Mouse (Mus musculus) embryo, embryonic 9.5 days (tissue): ENCODE measurements at regions not wholly inside any gene's neighbourhood (a gene's known extent, or its start where the extent isn't known, plus 50 kb on each side); places are given as distances from the start of the nearest gene placed in this dataset.
A peak's percentile ranks its signal among the peaks of the same experiment; 100 is the strongest.
"Not testable (repeated sequence)": the region's sequence is repeated elsewhere in the genome, so short reads cannot be mapped to it uniquely, and the experiment has no call there.

Experiments used
- DNase-seq: peaks from one replicate; pipeline ENCODE4 v3.0.0-alpha.2; 2017; ENCODE audit errors: extremely low spot score

GRCm38 (mm10) chr3:22285904-22286303 lies 209.5 kb downstream of the Tbl1xr1 start:
- DNase-seq: no peak

GRCm38 (mm10) chr3:22293466-22293865 lies 217.0 kb downstream of the Tbl1xr1 start:
- DNase-seq: no peak

GRCm38 (mm10) chr3:22294081-22294480 lies 217.6 kb downstream of the Tbl1xr1 start:
- not testable (repeated sequence) for DNase-seq

- DNase-seq: not testable (repeated sequence)
Observed at GRCm38 (mm10) chr3:22296925-22297324, 220.5 kb downstream of the Tbl1xr1 start.

- not testable (repeated sequence) for DNase-seq
Observed at GRCm38 (mm10) chr3:22297831-22298230, 221.4 kb downstream of the Tbl1xr1 start.

- DNase-seq: no peak
Observed at GRCm38 (mm10) chr3:22300553-22300952, 224.1 kb downstream of the Tbl1xr1 start.

GRCm38 (mm10) chr3:22301991-22302517 lies 225.6 kb downstream of the Tbl1xr1 start:
- DNase-seq: no peak

GRCm38 (mm10) chr3:22304145-22304544 lies 227.7 kb downstream of the Tbl1xr1 start:
- no peak for DNase-seq

GRCm38 (mm10) chr3:22306624-22307023 lies 230.2 kb downstream of the Tbl1xr1 start:
- no peak for DNase-seq

GRCm38 (mm10) chr3:22308962-22309361 lies 232.5 kb downstream of the Tbl1xr1 start:
- peak; percentile 71 for DNase-seq

- no peak for DNase-seq
Observed at GRCm38 (mm10) chr3:22316466-22317185, 240.2 kb downstream of the Tbl1xr1 start.

- DNase-seq: not testable (repeated sequence)
Observed at GRCm38 (mm10) chr3:22320425-22320824, 244.0 kb downstream of the Tbl1xr1 start.

- no peak for DNase-seq
Observed at GRCm38 (mm10) chr3:22331240-22331639, 254.8 kb downstream of the Tbl1xr1 start.
